Mouse (Mus musculus): ENCODE data around the gene Maml3.
A peak's percentile ranks its signal among the peaks of the same experiment; 100 is the strongest.

The Maml3 gene

GRCm38 (mm10) chr3:51649426-51649825, 455.4 kb downstream of the Maml3 start:
- DNase-seq = no peak

GRCm38 (mm10) chr3:51648037-51648664, 456.7 kb downstream of the Maml3 start:
- peak; percentile 80 for DNase-seq

- DNase-seq = no peak
Observed at GRCm38 (mm10) chr3:51647356-51647755, 457.5 kb downstream of the Maml3 start.

GRCm38 (mm10) chr3:51646301-51646700, 458.6 kb downstream of the Maml3 start:
- DNase-seq = no peak

- DNase-seq = no peak
Observed at GRCm38 (mm10) chr3:51645484-51645883, 459.4 kb downstream of the Maml3 start.

GRCm38 (mm10) chr3:51638260-51638659, 466.6 kb downstream of the Maml3 start:
- DNase-seq = no peak

GRCm38 (mm10) chr3:51637326-51637725, 467.6 kb downstream of the Maml3 start:
- DNase-seq = no peak

- DNase-seq = no peak
Observed at GRCm38 (mm10) chr3:51636700-51637099, 468.2 kb downstream of the Maml3 start.

- no peak for DNase-seq
Observed at GRCm38 (mm10) chr3:51635960-51636359, 468.9 kb downstream of the Maml3 start.

Data from layer of hippocampus, adult 9-11 months (tissue).